Mouse (Mus musculus) T-cell, adult 66 days (primary cell): ENCODE data around the gene Cnpy2. TPM values are rescaled to one million over a fixed set of nuclear protein-coding genes. Genes with fewer than 3 reads are reported as not detected.

ENCODE experiments used
- total RNA-seq, 2 experiments: library from RNA; stranded (reverse); gene quantifications; 3 replicates in 1 of 2; 4 replicates in 1 of 2; pipeline ENCODE4 v1.2.4; 2023

The Cnpy2 gene
- 10 to 100 TPM; 24.5 to 37.2 TPM for total RNA-seq

DNA sequence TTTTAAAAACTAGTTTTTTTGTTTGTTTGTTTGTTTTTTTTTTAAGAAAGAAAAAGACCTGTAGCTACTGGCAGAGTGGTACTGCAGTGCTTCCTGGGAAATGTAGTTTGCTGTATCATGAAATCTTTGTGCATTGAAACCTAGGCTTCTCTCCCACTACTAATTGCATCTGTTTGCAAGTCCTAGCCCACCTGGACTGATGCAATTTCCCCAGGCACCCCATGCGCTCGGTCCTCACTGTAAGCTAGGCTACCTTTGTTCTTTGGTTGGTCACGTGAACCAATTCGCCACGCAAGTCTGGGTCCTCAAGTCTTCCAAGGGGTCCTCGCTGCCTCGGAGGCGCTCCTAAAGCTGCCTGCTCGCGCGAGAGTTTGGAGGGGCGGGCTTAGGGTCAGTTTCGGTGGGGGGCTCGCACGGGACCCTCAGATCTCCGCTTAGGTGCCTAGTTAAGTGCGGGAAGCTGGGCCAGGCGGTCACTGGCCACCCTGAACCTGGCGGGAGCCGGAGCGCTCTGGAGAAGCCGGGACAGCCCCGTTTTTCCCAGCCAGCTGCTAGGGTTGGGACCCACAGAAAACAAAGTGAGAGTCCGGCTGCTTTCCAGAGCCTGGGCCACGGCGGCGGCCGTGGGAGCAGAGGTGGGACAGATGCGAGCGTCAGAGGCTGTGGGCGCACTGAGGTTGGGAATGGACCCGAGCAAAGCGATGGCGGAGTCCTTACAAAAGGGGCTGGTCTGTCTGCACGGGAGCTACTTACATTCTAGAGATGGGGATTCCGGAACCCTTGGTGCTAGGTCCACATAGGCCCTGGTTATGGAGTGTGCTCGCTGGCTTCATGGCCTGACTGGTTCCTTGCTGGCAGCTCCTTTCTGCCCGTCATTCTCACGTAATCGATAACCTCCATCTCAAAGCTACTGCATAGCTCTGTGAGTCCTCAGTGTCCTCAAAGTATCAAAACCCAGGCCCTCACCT lies at the start of gene Cnpy2:
Gene Cnpy2 (plus strand): TSS at position 319 of the 968 bp plus-strand sequence.

DNA sequence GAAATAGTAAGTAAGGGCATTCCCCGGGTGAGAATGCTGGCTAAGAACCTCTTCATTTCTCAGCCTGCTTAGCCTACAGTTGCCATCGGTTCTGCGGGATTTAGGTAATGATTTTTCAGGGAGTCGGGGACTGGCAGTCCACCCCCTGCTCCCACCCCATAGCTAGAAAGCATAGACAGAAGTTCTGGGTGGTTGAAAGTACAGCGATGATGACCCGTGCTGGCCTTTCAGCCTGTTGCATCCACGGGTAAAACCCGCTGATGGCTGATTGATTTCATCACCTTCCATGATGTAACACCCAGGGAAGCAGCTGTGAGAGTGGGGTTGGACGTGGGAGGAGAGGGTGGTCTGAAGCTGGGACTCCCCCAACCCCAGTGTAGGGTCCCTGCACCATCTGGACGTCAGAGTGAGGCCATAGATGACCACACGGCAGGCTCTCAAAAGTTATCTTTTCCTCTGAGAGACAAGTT lies 23.5 kb upstream of the Cnpy2 start, which contains the start of gene Il23a:
Gene Il23a (minus strand): TSS at position 51 of the 470 bp plus-strand sequence.

DNA sequence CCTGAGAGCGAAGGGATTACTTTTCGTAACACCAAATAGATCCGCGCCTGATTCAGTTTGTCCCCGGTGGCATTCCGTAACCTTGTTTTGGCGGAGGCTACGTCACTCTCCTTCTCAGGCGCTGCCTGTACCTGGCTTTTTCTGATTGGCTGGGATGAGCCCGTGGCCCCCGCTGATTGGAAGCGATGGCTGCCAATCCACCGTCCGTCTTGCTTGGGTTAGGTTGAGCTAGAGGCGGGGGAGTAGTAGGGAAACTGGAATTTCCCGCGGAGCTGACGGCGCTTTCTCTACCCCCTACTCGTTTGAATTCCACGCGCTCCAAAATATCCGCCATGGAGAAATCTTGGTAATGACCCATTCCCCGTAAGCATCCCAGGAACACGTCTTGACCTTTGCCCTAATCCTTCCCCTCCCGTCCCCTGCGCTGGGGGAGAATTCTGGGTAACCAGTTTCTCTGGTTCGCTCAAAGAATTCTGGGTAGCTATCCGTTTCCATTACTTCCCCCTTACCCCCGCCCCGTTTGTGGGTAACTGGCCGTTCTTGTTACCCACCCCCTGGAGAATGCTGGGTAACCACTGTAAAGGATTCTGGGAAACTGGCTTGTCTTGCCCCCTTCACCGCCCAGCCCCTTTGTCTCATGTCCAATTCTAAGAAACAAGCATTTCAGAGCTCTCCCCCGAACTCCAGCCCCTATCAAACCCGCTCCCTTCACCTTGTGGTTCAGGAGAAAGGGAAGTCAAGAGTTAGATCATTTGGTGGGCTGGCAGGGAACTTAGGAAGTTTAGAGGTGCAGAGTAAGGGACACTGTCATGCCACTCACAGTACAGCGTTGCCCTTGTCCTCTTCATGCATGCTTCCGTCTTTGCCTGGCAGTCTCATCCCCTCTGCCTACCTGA lies 18.9 kb upstream of the Cnpy2 start, which contains the start of gene Pan2:
Gene Pan2 (plus strand): TSS at position 210 of the 896 bp plus-strand sequence.

DNA sequence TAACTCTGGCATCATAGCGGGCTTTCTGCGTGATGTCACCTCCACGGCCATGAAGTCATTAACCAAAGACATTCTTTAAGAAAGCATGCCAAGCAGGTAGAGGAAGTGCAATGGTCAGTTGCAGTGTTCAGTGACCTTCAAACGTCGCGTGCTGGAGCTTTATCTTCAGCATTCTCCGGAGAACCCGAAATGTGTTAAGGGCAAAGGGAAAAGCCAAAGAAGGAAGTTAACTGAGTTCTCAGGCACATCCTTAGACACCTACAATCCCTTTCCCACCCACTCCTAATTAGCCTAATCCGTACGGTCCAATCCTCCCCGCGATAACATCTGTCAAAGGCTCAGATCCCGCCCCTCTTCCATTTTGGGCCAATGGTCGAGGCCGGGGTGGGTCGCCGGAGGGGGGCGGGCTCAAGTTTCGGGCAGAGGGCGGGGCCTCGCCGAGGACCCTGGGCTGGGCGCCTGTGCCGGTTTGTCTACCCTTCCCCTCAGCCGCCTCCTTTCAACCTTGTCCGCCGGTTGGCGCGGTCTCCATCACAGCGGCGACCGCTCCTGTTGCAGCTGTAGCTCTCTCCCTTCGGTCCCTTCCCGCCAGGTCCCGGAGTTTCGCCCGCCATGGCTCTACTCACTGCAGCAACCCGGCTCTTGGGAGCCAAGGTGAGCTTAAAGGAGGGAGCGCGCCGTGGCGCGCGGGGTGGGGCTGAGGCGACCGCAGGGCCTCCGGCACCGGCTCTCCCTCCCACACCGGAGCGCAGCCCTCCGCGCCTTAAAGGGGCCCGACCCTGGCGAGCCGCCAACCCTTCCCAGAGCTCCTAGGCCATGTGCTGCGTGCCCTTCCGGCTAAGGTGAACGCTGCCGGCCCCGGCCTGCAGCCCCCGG lies 15.3 kb downstream of the Cnpy2 start, which contains the start of gene Cs:
Gene Cs (plus strand): TSS at position 429 of the 876 bp plus-strand sequence.

DNA sequence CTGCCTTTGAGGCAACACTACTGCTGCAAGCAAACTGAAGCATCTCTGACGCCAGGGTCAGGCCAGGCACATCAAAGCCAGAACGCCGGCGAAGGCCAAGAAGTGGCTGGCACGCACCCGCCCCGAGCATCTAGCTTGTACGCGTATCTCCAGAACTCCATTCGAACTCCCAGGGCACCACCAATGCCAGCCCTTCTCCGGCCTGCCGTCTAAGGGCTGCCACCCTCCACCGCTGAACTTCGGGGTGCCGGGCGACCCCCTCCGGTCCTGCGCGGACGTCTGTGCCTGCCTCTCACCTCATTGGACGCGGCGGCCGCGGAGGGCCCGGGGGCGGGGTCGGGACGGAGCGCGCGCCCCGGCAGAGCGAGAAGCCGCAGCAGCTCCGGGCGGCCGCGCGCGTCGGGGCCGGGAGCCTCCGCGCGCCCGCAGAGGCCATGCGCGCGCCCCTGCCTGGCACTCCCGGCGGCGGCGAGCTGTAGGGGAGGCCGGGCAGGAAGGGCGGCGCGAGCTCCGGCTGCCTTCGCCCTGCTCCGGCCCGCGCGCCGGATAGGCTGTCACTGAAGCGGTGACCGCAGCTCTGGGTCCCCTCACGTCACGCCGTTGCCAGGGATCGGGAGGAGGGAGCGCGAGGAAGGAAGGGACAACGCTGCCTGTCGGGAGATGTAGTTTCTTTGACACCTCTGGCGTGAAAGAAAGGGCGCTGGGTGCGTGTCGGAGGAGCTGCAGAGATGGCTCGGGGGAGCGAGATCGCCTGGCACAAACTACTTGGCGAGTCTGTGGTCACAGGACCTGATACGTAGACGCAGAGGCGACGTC lies 46.4 kb downstream of the Cnpy2 start, which contains the start of gene Coq10a:
Gene Coq10a (minus strand): TSS at position 596 of the 816 bp plus-strand sequence.

DNA sequence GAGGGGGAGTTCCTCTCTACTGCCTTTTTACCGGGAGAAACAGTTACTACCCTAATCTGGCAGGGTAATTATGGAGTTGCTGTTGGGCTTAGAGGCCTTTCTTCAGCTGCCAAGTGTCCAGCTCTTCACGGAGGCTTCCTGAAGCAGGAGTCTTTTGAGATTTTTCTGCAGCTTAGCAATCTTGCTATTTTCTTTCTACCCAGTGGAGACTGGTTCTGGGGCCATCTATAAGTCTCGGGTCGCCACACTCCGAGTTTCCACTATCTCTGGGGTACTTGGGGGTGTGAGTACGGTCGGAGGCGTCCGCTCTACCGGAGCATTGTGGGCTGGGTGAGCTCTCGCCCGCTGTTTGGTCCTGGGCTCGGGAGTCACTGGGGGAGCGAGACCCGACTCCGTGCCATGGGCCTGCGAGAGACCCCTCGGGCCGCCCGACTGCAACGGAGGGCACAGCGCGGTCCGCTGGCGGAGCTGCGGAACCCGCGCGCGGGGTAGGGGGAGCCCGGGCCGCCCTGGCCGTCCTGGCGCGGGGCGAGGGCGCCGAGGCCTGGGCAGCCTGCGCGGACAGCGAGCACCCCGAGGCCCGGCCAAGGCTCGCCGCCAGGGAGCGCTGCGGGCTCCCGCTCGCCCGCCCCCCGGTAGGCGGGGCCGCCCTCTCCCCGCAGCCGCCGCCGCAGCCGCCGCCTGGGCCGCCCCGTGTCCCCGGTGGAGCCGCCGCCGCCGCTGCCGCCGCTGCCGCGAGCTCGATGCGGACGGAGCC lies 54.4 kb downstream of the Cnpy2 start, which contains the start of gene Ankrd52:
Gene Ankrd52 (plus strand): TSS at position 661 of the 757 bp plus-strand sequence.

Other genes with a start within 250 kb of the Cnpy2 start
- 100 to 1,000 TPM; 664 to 698 TPM for gene Atp5b, start 239.2 kb upstream of the Cnpy2 start, total RNA-seq
- gene Baz2a, start 230.9 kb upstream of the Cnpy2 start, total RNA-seq: 100 to 1,000 TPM; 118 to 120 TPM
- 10 to 100 TPM; 46.4 to 46.7 TPM for gene Rbms2, start 142.2 kb upstream of the Cnpy2 start, total RNA-seq
- gene Gls2, start 128.0 kb upstream of the Cnpy2 start, total RNA-seq: under 1 TPM; 0.26 to 0.98 TPM
- gene Spryd4, start 110.7 kb upstream of the Cnpy2 start, total RNA-seq: 10 to 100 TPM; 15.4 to 20.8 TPM
- gene Mip, start 96.6 kb upstream of the Cnpy2 start, total RNA-seq: not detected
- 10 to 100 TPM; 35.2 to 44.7 TPM for gene Timeless, start 90.4 kb upstream of the Cnpy2 start, total RNA-seq
- gene Apon, start 68.4 kb upstream of the Cnpy2 start, total RNA-seq: not detected
- gene Apof, start 53.8 kb upstream of the Cnpy2 start, total RNA-seq: not detected
- 10 to 100 TPM; 64.1 to 66.5 TPM for gene Stat2, start 51.9 kb upstream of the Cnpy2 start, total RNA-seq
- gene Il23a, start 23.7 kb upstream of the Cnpy2 start, total RNA-seq: not detected
- 10 to 100 TPM; 41.8 to 43.8 TPM for gene Pan2, start 19.1 kb upstream of the Cnpy2 start, total RNA-seq
- gene Cs, start 15.3 kb downstream of the Cnpy2 start, total RNA-seq: 10 to 100 TPM; 90.5 to 96.7 TPM
- gene Coq10a, start 46.5 kb downstream of the Cnpy2 start, total RNA-seq: 10 to 100 TPM; 20.9 to 30.1 TPM
- 10 to 100 TPM; 56.8 to 58.4 TPM for gene Ankrd52, start 54.7 kb downstream of the Cnpy2 start, total RNA-seq
- not detected for gene Slc39a5, start 78.8 kb downstream of the Cnpy2 start, total RNA-seq
- gene Nabp2, start 89.0 kb downstream of the Cnpy2 start, total RNA-seq: 10 to 100 TPM; 45.8 to 50.9 TPM
- gene Rnf41, start 89.2 kb downstream of the Cnpy2 start, total RNA-seq: 10 to 100 TPM; 29.6 to 33.1 TPM
- 100 to 1,000 TPM; 140 to 150 TPM for gene Smarcc2, start 136.8 kb downstream of the Cnpy2 start, total RNA-seq
- gene Myl6, start 171.7 kb downstream of the Cnpy2 start, total RNA-seq: 100 to 1,000 TPM; 743 to 795 TPM
- under 1 TPM in 1 of 2 experiments, not detected in 1; 0.55 TPM for gene Myl6b, start 176.2 kb downstream of the Cnpy2 start, total RNA-seq
- gene Esyt1, start 203.4 kb downstream of the Cnpy2 start, total RNA-seq: 100 to 1,000 TPM; 294 to 296 TPM
- 10 to 100 TPM; 30.2 to 32.5 TPM for gene Zc3h10, start 225.3 kb downstream of the Cnpy2 start, total RNA-seq
- gene Rpl41, start 226.8 kb downstream of the Cnpy2 start, total RNA-seq: 1,000 to 10,000 TPM; 4,550 to 4,559 TPM
- 10 to 100 TPM; 77.4 to 82.8 TPM for gene Pa2g4, start 243.5 kb downstream of the Cnpy2 start, total RNA-seq